Comparison of ENCODE assay signal across 15 mouse cellular contexts in genomic region chr9:21074173-21074572, GRCm38 (mm10). TPM values are rescaled to one million over a fixed set of nuclear protein-coding genes. Genes with fewer than 3 reads are reported as not detected.
A peak's percentile ranks its signal among the peaks of the same experiment; 100 is the strongest.
DNase-seq lines count a peak whose midpoint lies in the region; ATAC-seq lines count a peak whose summit lies in the region.
"Had no signal": no experiment of that assay in that cellular context is flagged by ENCODE, and none has a peak within 500 bp of the region (broad histone marks: within the 10 kb centered on the region; RNA-seq: fewer than 3 reads in every experiment).

No protein-coding gene starts in this region.

- H3K27ac ChIP-seq in heart, embryonic 16.5 days (ENCODE audit: low read length): peak overlapping the region; percentile 68; the same call in 1 of the 2 replicates
- H3K27ac ChIP-seq in heart, embryonic 12.5 days (ENCODE audit: poor library complexity, severe bottlenecking): no peak overlapping the region
- 0 out of 2 replicates have a peak overlapping the region, but pooled peaks have one; percentile 73 for H3K27ac ChIP-seq in embryonic facial prominence, embryonic 13.5 days
- no peak overlapping the region for H3K27ac ChIP-seq in liver, embryonic 16.5 days (ENCODE audit: low read length)

- no peak overlapping the region for H3K4me2 ChIP-seq in heart, embryonic 16.5 days (ENCODE audit: low read depth, low read length)
- no peak overlapping the region for H3K4me2 ChIP-seq in heart, embryonic 12.5 days
- no peak overlapping the region for H3K4me2 ChIP-seq in embryonic facial prominence, embryonic 13.5 days
- peak overlapping the region; percentile 91; the same call in 1 of the 2 replicates for H3K4me2 ChIP-seq in liver, embryonic 16.5 days (ENCODE audit: low read depth, low read length)

- H3K9ac ChIP-seq in heart, embryonic 16.5 days (ENCODE audit: low read length): no peak overlapping the region
- no peak overlapping the region for H3K9ac ChIP-seq in heart, embryonic 12.5 days
- H3K9ac ChIP-seq in embryonic facial prominence, embryonic 13.5 days: 0 out of 2 replicates have a peak overlapping the region, but pooled peaks have one; percentile 40
- no peak overlapping the region for H3K9ac ChIP-seq in liver, embryonic 16.5 days (ENCODE audit: low read depth, low read length)

- no peaks in the 10 kb centered on the region for H3K27me3 ChIP-seq in heart, embryonic 16.5 days (ENCODE audit: control insufficient read depth, insufficient read depth, low read length)
- no peaks in the 10 kb centered on the region for H3K27me3 ChIP-seq in heart, embryonic 12.5 days (replicated peaks)
- H3K27me3 ChIP-seq in megakaryocyte, embryonic 14.5 days (replicated peaks): no peaks in the 10 kb centered on the region
- H3K27me3 ChIP-seq in embryonic facial prominence, embryonic 13.5 days: no peaks in the 10 kb centered on the region
- no peaks in the 10 kb centered on the region for H3K27me3 ChIP-seq in liver, embryonic 16.5 days (ENCODE audit: control insufficient read depth, insufficient read depth, low read depth, low read length)

- no peaks in the 10 kb centered on the region for H3K9me3 ChIP-seq in heart, embryonic 16.5 days (replicated peaks; ENCODE audit: control insufficient read depth, low read length)
- H3K9me3 ChIP-seq in heart, embryonic 12.5 days (replicated peaks): no peaks in the 10 kb centered on the region
- no peaks in the 10 kb centered on the region for H3K9me3 ChIP-seq in megakaryocyte, embryonic 14.5 days
- H3K9me3 ChIP-seq in embryonic facial prominence, embryonic 13.5 days: no peaks in the 10 kb centered on the region
- no peaks in the 10 kb centered on the region for H3K9me3 ChIP-seq in liver, embryonic 16.5 days (replicated peaks; ENCODE audit: control insufficient read depth, low read length)

- 79% methylated on average over 1 of the region's 1 CpGs for WGBS in heart, embryonic 16.5 days
- 94% methylated on average over 1 of the region's 1 CpGs for WGBS in heart, embryonic 12.5 days
- 89% methylated on average over 1 of the region's 1 CpGs for WGBS in embryonic facial prominence, embryonic 13.5 days
- WGBS in liver, embryonic 16.5 days (ENCODE audit: insufficient replicate concordance): 71% methylated on average over 1 of the region's 1 CpGs

- H3K4me3 ChIP-seq in heart, embryonic 16.5 days (ENCODE audit: low read length): no peak overlapping the region
- H3K4me3 ChIP-seq in heart, embryonic 12.5 days: no peak overlapping the region
- H3K4me3 ChIP-seq in megakaryocyte, embryonic 14.5 days (replicated peaks): peak overlapping the region; percentile 16
- no peak overlapping the region for H3K4me3 ChIP-seq in embryonic facial prominence, embryonic 13.5 days
- H3K4me3 ChIP-seq in liver, embryonic 16.5 days (ENCODE audit: low read depth, low read length): no peak overlapping the region

- no peak for ATAC-seq in heart, embryonic 16.5 days (replicated peaks; ENCODE audit: extremely low read depth, insufficient read depth, low FRiP score)
- ATAC-seq in heart, embryonic 12.5 days (ENCODE audit: insufficient number of reproducible peaks, low FRiP score): no peak
- ATAC-seq in megakaryocyte, adult 5-6 weeks (ENCODE audit: poor library complexity, severe bottlenecking): no peak
- ATAC-seq in embryonic facial prominence, embryonic 13.5 days (ENCODE audit: insufficient number of reproducible peaks, insufficient read depth, low FRiP score, low TSS enrichment, low read depth): no peak
- ATAC-seq in liver, embryonic 16.5 days (ENCODE audit: low read depth): no peak

- DNase-seq in retina, postnatal 1 day: no peak
- no peak for DNase-seq in cerebellum, adult 11-12 months
- DNase-seq: adrenal gland, postnatal 25 days; cerebellum, adult 2 months; thymus, postnatal 25 days had no signal

- peaks cover 42% of the 10 kb centered on the region for H3K36me3 ChIP-seq in heart, embryonic 16.5 days (ENCODE audit: control insufficient read depth, insufficient read depth)
- peaks cover 69% of the 10 kb centered on the region for H3K36me3 ChIP-seq in heart, embryonic 12.5 days
- peaks cover 72% of the 10 kb centered on the region for H3K36me3 ChIP-seq in megakaryocyte, embryonic 14.5 days (replicated peaks; ENCODE audit: low read length)
- peaks cover 62% of the 10 kb centered on the region for H3K36me3 ChIP-seq in embryonic facial prominence, embryonic 13.5 days
- H3K36me3 ChIP-seq in liver, embryonic 16.5 days (ENCODE audit: control insufficient read depth, insufficient read depth): peaks cover 34% of the 10 kb centered on the region

- H3K4me1 ChIP-seq in heart, embryonic 16.5 days (ENCODE audit: control insufficient read depth, insufficient read depth, low read length): peaks cover 11% of the 10 kb centered on the region
- H3K4me1 ChIP-seq in heart, embryonic 12.5 days (replicated peaks): peaks cover 7% of the 10 kb centered on the region
- peaks cover 42% of the 10 kb centered on the region for H3K4me1 ChIP-seq in megakaryocyte, embryonic 14.5 days
- peaks cover 15% of the 10 kb centered on the region; the same call in 1 of the 2 replicates for H3K4me1 ChIP-seq in embryonic facial prominence, embryonic 13.5 days
- H3K4me1 ChIP-seq in liver, embryonic 16.5 days (ENCODE audit: control insufficient read depth, low read depth, low read length): peaks cover 18% of the 10 kb centered on the region

RNA-seq across cellular contexts. Expression of gene Fdx1l, which starts 0.8 kb away (rescaled TPM):
- polyA plus RNA-seq in heart, embryonic 16.5 days (2015; fragmentation: Nextera tagmentation; extraction: Ambion mirVana): 47.9 and 55.0 TPM in 2 replicates
- polyA plus RNA-seq in heart, embryonic 12.5 days (2016; fragmentation: Nextera tagmentation; extraction: Ambion mirVana): 44.2 and 47.7 TPM in 2 replicates
- polyA plus RNA-seq in megakaryocyte, embryonic 14.5 days (2012; ENCODE audit: insufficient read depth, low replicate concordance): 3.3 and 26.9 TPM in 2 replicates
- total RNA-seq in megakaryocyte, adult 5-6 weeks (2015): 0.73 and 2.1 TPM in 2 replicates
- 15.3 and 17.5 TPM in 2 replicates for total RNA-seq in megakaryocyte, adult 5-6 weeks (2017)
- polyA plus RNA-seq in embryonic facial prominence, embryonic 13.5 days (2015; fragmentation: Nextera tagmentation; extraction: Ambion mirVana): 60.0 and 60.2 TPM in 2 replicates
- 26.5 and 26.6 TPM in 2 replicates for polyA plus RNA-seq in liver, embryonic 16.5 days (2015; fragmentation: Nextera tagmentation; extraction: Ambion mirVana)

RNA-seq across cellular contexts. Expression of gene Gm49373, which starts 1.3 kb away (rescaled TPM):
- 0.22 and 0.56 TPM in 2 replicates for polyA plus RNA-seq in heart, embryonic 16.5 days (2015; fragmentation: Nextera tagmentation; extraction: Ambion mirVana)
- 0.63 and 0.69 TPM in 2 replicates for polyA plus RNA-seq in heart, embryonic 12.5 days (2016; fragmentation: Nextera tagmentation; extraction: Ambion mirVana)
- 0.45 TPM in 1 of 2 replicates, not detected in the other for polyA plus RNA-seq in megakaryocyte, embryonic 14.5 days (2012; ENCODE audit: insufficient read depth, low replicate concordance)
- 0.16 and 0.22 TPM in 2 replicates for total RNA-seq in megakaryocyte, adult 5-6 weeks (2015)
- 0.59 TPM in 1 of 2 replicates, not detected in the other for total RNA-seq in megakaryocyte, adult 5-6 weeks (2017)
- polyA plus RNA-seq in embryonic facial prominence, embryonic 13.5 days (2015; fragmentation: Nextera tagmentation; extraction: Ambion mirVana): 0.79 and 1.0 TPM in 2 replicates
- polyA plus RNA-seq in liver, embryonic 16.5 days (2015; fragmentation: Nextera tagmentation; extraction: Ambion mirVana): 0.18 and 0.20 TPM in 2 replicates
- total RNA-seq: monocyte, adult 5-6 weeks had no signal
- polyA plus RNA-seq: inflammation-experienced regulatory T-cells, adult 6 months had no signal

RNA-seq across cellular contexts. Expression of gene Zglp1, which starts 7.3 kb away (rescaled TPM):
- 0.72 and 0.77 TPM in 2 replicates for polyA plus RNA-seq in heart, embryonic 16.5 days (2015; fragmentation: Nextera tagmentation; extraction: Ambion mirVana)
- polyA plus RNA-seq in heart, embryonic 12.5 days (2016; fragmentation: Nextera tagmentation; extraction: Ambion mirVana): 1.0 and 1.1 TPM in 2 replicates
- 3.6 TPM in 1 of 2 replicates, not detected in the other for polyA plus RNA-seq in megakaryocyte, embryonic 14.5 days (2012; ENCODE audit: insufficient read depth, low replicate concordance)
- total RNA-seq in megakaryocyte, adult 5-6 weeks (2015): 1.2 TPM in 1 of 2 replicates, not detected in the other
- not detected in 2 replicates for total RNA-seq in megakaryocyte, adult 5-6 weeks (2017)
- polyA plus RNA-seq in embryonic facial prominence, embryonic 13.5 days (2015; fragmentation: Nextera tagmentation; extraction: Ambion mirVana): 1.3 TPM in 1 of 2 replicates, not detected in the other
- 0.43 TPM in 1 of 2 replicates, not detected in the other for polyA plus RNA-seq in liver, embryonic 16.5 days (2015; fragmentation: Nextera tagmentation; extraction: Ambion mirVana)
- total RNA-seq: adrenal gland, postnatal 25 days; heart, adult 18-20 months; layer of hippocampus, adult 18-20 months; monocyte, adult 5-6 weeks had no signal

RNA-seq across cellular contexts. Expression of gene Gm38431, which starts 17.6 kb away (rescaled TPM):
- polyA plus RNA-seq in heart, embryonic 16.5 days (2015; fragmentation: Nextera tagmentation; extraction: Ambion mirVana): 2.0 and 2.3 TPM in 2 replicates
- polyA plus RNA-seq in heart, embryonic 12.5 days (2016; fragmentation: Nextera tagmentation; extraction: Ambion mirVana): 1.8 and 2.0 TPM in 2 replicates
- polyA plus RNA-seq in megakaryocyte, embryonic 14.5 days (2012; ENCODE audit: insufficient read depth, low replicate concordance): 128 and 518 TPM in 2 replicates
- 43.4 and 44.9 TPM in 2 replicates for total RNA-seq in megakaryocyte, adult 5-6 weeks (2015)
- 3.8 and 5.1 TPM in 2 replicates for total RNA-seq in megakaryocyte, adult 5-6 weeks (2017)
- polyA plus RNA-seq in embryonic facial prominence, embryonic 13.5 days (2015; fragmentation: Nextera tagmentation; extraction: Ambion mirVana): 2.3 and 2.4 TPM in 2 replicates
- polyA plus RNA-seq in liver, embryonic 16.5 days (2015; fragmentation: Nextera tagmentation; extraction: Ambion mirVana): 0.85 and 1.6 TPM in 2 replicates

RNA-seq across cellular contexts. Expression of gene Raver1, which starts 17.6 kb away (rescaled TPM):
- 41.4 and 49.3 TPM in 2 replicates for polyA plus RNA-seq in heart, embryonic 16.5 days (2015; fragmentation: Nextera tagmentation; extraction: Ambion mirVana)
- polyA plus RNA-seq in heart, embryonic 12.5 days (2016; fragmentation: Nextera tagmentation; extraction: Ambion mirVana): 62.9 and 67.7 TPM in 2 replicates
- polyA plus RNA-seq in megakaryocyte, embryonic 14.5 days (2012; ENCODE audit: insufficient read depth, low replicate concordance): 51.7 TPM in 1 of 2 replicates, not detected in the other
- 36.0 and 43.0 TPM in 2 replicates for total RNA-seq in megakaryocyte, adult 5-6 weeks (2015)
- total RNA-seq in megakaryocyte, adult 5-6 weeks (2017): 17.1 and 22.0 TPM in 2 replicates
- polyA plus RNA-seq in embryonic facial prominence, embryonic 13.5 days (2015; fragmentation: Nextera tagmentation; extraction: Ambion mirVana): 57.7 and 61.0 TPM in 2 replicates
- polyA plus RNA-seq in liver, embryonic 16.5 days (2015; fragmentation: Nextera tagmentation; extraction: Ambion mirVana): 17.6 and 19.8 TPM in 2 replicates

Comparison
In these comparisons a context has a peak if more than half of its experiments do, and no peak if none do; other contexts are left out.
1. H3K27ac ChIP-seq: peak in heart, embryonic 16.5 days (single experiment) and embryonic facial prominence, embryonic 13.5 days (single experiment); none in heart, embryonic 12.5 days (single experiment) and liver, embryonic 16.5 days (single experiment).